Mouse (Mus musculus) layer of hippocampus, adult 8-10 months (tissue): ENCODE data around the gene Ccdc38. TPM values are rescaled to one million over a fixed set of nuclear protein-coding genes. Genes with fewer than 3 reads are reported as not detected.
"Not testable (repeated sequence)": the region's sequence is repeated elsewhere in the genome, so short reads cannot be mapped to it uniquely, and the experiment has no call there.

Source experiments
- DNase-seq, 2 experiments: peaks; one replicate each; pipeline ENCODE4 v3.0.0; 2022; ENCODE audit warnings: low spot score in 2 of 2
- total RNA-seq, 4 experiments: library from RNA; stranded (reverse); gene quantifications; 2 replicates each; pipeline ENCODE4 v1.2.4; 2022

The Ccdc38 gene
- total RNA-seq, 4 experiments from 2014 or later: 0.14 TPM; not detected in 3

DNA sequence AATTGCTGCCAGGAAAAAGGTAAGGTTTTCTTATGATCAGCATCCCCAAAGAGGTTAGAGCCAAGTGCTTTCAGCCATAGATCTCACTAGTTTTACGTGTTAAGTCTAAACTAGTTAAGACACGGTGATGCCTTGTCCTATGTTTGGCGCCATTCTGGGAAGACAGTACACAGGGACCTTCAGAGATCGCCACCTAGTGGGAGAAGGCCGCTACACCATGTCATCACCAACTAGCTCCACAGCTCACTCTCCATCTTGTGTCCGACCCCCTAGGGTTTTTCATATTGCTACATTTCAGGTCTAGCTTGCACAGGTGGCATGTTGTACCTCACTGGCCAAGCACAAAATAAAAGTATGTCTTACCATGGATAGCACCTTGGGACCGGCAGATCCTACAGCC lies 8.6 kb downstream of the Ccdc38 start:
- DNase-seq: peak; percentile 41 to 77

DNA sequence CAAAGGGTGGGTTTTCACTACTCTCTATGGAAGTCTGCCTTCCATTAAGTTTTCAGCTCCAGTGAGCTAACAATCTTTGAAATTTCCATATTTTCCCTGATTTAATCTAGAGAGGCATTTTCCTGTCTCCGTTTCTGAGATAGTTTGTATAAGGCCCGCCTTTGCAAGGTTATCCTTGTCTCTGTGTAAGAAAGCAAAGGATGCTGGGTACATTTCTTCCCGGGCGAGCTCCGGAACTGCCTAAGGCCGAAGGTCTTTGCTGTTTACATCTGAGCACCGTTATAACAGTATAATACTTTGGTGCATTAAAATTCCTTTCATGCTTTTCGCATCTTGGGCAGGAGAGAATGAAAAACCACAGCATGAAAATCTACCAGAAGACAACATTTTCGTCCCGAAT lies 9.4 kb downstream of the Ccdc38 start:
- DNase-seq: no peak

GRCm38 (mm10) chr10:93552596-93552995 lies 12.2 kb downstream of the Ccdc38 start:
- DNase-seq: no peak

DNA sequence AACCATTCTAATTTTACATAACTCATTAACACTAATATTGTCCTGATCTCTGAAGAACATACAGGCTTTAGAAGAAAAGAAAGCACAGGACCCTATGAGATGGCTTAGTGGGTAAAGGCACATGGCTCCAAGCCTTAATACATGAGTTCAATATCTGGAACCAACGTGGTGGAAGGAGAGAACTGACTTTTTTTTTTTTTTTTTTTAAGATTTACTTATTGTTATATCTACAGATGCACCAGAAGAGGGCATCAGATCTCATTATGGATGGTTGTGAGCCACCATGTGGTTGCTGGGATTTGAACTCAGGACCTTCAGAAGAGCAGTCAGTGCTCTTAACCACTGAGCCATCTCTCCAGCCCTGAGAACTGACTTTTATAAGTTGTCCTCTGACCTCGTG lies 17.5 kb downstream of the Ccdc38 start:
- DNase-seq: not testable (repeated sequence)

- DNase-seq: no peak
Observed at GRCm38 (mm10) chr10:93559786-93560185, 19.4 kb downstream of the Ccdc38 start.

DNA sequence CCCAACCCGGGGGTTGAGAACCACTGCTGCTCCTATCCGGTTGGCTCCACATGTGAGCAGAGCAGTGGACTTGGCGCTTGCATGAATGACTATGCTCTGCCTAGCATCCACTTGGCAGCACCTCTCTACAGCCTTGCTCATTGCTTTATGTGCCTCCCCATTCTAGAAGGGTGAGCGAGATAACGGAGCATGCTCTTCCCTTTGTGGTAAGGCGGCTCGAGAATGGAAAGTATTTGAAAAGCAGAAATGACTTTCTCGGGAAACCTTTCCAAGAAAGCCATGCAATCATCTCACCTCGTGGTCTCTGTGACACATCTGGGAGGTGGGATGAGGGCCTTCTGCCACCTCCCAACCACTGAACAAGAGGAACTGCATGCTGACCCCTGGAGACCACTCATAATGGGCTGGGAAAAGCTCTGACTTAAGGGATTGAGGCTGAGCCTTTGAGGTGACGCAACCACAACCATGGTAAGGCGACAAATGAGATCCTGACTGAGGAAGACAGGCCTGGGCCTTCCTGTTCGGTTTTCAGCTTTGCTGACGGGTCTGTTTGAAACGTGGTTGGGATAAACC lies 24.2 kb downstream of the Ccdc38 start:
- no peak for DNase-seq

DNA sequence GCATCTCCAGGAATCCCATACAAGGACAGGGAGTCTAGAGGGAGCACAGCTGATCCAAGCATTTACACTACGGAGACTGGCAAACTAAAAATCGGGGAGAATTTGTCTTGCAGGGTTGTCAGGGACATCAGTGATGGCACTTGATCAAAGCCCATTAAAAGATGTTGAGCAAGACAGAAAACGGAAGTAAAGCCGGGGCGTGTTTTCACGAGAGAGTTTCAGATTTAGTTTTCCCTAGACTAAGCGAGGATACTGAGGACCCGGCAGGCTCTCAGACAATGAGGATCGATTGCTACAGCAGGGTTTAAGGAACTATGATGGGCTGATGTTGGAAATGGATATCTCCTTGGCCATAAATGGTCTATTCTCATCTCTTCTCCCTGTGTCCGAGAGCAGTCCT lies 26.6 kb downstream of the Ccdc38 start:
- DNase-seq: no peak

GRCm38 (mm10) chr10:93567841-93568566 lies 27.6 kb downstream of the Ccdc38 start:
- DNase-seq: no peak

- no peak for DNase-seq
Observed at GRCm38 (mm10) chr10:93568671-93569070, 28.2 kb downstream of the Ccdc38 start.

DNA sequence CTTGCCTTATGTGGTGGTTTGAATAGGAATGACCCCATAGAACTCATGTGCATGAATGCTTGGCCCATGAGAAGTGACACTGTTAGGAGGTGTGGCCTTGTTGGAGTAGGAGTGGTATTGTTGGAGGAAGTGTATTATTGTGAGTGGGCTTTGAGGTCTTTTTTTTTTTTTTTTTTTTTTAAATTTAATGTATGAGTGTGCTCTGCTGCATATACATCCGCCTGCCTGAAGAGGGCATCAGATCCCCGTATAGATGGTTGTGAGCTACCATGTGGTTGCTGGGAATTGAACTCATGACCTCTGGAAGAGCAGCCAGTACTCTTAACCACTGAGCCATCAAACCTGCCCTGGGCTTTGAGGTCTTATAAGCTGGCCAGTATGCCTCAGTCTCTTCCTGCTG lies 31.8 kb downstream of the Ccdc38 start:
- DNase-seq: no peak

DNA sequence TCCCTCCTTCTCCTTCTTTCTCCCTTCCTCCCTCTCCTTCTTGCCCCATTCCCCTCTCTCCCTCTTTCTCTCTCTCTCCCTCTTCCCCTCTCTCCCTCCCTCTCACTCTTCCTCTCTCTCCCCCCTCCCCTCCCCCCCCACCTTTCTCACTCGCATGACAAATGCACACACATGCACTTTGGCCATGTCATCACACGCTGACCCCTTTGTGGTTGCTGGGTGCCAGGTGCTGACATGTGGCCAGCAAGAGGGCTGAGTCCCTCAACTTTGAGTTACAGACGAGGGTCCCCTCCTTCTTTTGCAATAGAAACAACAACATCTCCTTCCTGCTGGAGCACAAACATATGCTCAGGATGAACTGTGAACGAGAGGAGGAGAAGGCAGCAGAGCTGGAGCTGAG lies 34.5 kb downstream of the Ccdc38 start:
- no peak for DNase-seq

GRCm38 (mm10) chr10:93575960-93576359 lies 35.5 kb downstream of the Ccdc38 start:
- no peak for DNase-seq

- DNase-seq: peak; percentile 33 to 70
Observed at GRCm38 (mm10) chr10:93577271-93577886, 36.9 kb downstream of the Ccdc38 start.

GRCm38 (mm10) chr10:93588796-93589195 lies 48.4 kb downstream of the Ccdc38 start:
- DNase-seq: no peak

DNA sequence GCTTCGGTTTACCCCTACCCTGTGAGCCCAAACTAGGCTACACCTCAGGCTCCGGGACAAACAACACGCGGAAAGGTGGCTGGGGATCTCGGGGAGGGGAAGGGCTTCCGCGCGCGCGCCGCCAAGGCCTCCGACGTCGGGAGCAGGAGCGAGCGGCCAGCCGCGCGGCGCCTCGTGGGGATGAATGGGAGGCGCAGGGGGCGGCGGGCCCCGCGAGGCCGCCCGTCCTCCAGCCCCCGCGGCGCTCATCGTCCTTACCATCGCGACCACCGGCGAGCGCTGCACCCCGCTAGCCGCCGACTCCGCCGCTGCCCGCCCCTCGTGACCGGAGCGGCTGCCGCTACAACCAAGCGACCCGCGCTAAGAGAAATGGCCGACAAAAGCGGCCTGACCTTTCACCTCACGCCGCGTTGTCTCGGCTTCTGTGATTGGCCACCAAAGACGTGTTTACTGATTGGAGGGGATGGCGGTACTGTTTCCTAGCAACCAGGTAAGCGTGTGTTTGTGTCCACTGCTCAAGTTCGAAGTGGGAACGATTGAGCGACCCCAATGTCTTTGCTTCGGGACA lies 48.9 kb downstream of the Ccdc38 start, which contains the start of gene Snrpf:
Gene Snrpf (minus strand): TSS at position 426 of the 568 bp plus-strand sequence.
- DNase-seq: peak; percentile 90 to 95

DNA sequence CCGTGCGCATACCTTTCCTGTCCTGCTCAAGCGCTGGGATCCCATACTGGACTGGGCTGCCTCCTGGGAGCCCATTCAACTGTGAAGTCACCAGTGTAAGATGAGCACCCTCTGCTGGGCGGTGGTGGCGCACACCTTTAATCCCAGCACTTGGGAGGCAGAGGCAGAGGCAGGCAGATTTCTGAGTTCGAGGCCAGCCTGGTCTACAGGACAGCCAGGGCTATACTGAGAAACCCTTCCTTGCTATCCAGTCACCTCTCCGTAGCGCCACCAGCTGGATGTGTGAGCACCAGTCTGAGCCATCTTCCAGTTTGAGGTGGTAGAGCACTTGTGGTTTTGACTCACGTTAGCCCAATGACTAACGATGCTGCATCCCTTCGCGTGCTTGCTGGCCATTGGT lies 52.0 kb downstream of the Ccdc38 start:
- DNase-seq: no peak

GRCm38 (mm10) chr10:93594022-93594482 lies 53.6 kb downstream of the Ccdc38 start:
- peak; percentile 83 to 89 for DNase-seq

GRCm38 (mm10) chr10:93595831-93596230 lies 55.4 kb downstream of the Ccdc38 start:
- DNase-seq: no peak

- no peak for DNase-seq
Observed at GRCm38 (mm10) chr10:93596641-93597040, 56.2 kb downstream of the Ccdc38 start.

GRCm38 (mm10) chr10:93602309-93602708 lies 61.9 kb downstream of the Ccdc38 start:
- DNase-seq: no peak

DNA sequence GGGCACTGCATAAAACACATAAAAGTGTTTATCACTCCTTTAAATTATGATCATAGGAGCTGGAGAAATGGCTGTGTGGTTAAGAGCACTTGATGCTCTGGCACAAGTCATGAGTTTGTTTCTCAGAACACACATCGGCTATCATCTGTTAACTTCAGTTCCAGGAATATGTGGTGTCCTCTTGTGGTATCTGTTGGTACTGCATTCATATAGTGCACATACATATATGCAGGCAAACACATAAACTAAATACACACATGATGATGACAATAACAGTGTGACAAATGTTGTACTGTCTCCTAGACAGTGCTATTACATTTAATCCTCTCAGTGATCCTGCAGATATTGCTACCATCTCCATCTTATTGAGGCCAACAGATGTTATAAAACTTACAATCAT lies 62.8 kb downstream of the Ccdc38 start:
- DNase-seq: no peak

- no peak for DNase-seq
Observed at GRCm38 (mm10) chr10:93606326-93606725, 65.9 kb downstream of the Ccdc38 start.
